Mouse (Mus musculus) hindbrain, postnatal 0 days (tissue): Measurements from ENCODE around the gene Lrrc18. TPM values are rescaled to one million over a fixed set of nuclear protein-coding genes. Genes with fewer than 3 reads are reported as not detected.

Source experiments
- ATAC-seq: fragments of 200-750 bp; cut with Nextera tagmentation; 2 replicates; pipeline ENCODE4 v1.8.0; 2017; ENCODE audit warnings: mild to moderate bottlenecking, moderate TSS enrichment, moderate library complexity
- DNase-seq: peaks from one replicate; pipeline ENCODE4 v3.0.0-alpha.2; 2015; ENCODE audit warnings: low spot score
- H3K27ac ChIP-seq: fragments of 300-500 bp; sonication (generic); 2 replicates; pipeline ENCODE4 v1.5.1; 2014; ENCODE audit warnings: mild to moderate bottlenecking
- H3K27me3 ChIP-seq: fragments of 300-500 bp; sonication (generic); 2 replicates; pipeline ENCODE4 v1.6.1; 2014; ENCODE audit warnings: low read length, mixed read lengths; ENCODE audit not compliant: insufficient read depth
- H3K36me3 ChIP-seq: fragments of 300-500 bp; sonication (generic); 2 replicates; pipeline ENCODE4 v1.6.1; 2014; ENCODE audit warnings: low read length, mixed read lengths; ENCODE audit not compliant: insufficient read depth
- H3K4me1 ChIP-seq: fragments of 300-500 bp; sonication (generic); 2 replicates; pipeline ENCODE4 v1.6.1; 2014; ENCODE audit warnings: antibody characterized with exemption, low read length, mixed read lengths; ENCODE audit not compliant: insufficient read depth
- H3K4me2 ChIP-seq: fragments of 300-500 bp; sonication (generic); 2 replicates; pipeline ENCODE4 v1.6.1; 2014; ENCODE audit warnings: low read depth, mild to moderate bottlenecking, low read length, moderate library complexity, mixed read lengths
- H3K4me3 ChIP-seq: fragments of 300-500 bp; sonication (generic); 2 replicates; pipeline ENCODE4 v1.5.1; 2014; ENCODE audit warnings: low read length
- H3K9ac ChIP-seq: fragments of 300-500 bp; sonication (generic); replicated peaks from 2 replicates; pipeline ENCODE4 v1.6.1; 2014; ENCODE audit warnings: mild to moderate bottlenecking, low read length, moderate library complexity, mixed read lengths
- H3K9me3 ChIP-seq: fragments of 300-500 bp; sonication (generic); 2 replicates; pipeline ENCODE4 v1.6.1; 2016; ENCODE audit warnings: low read length, mixed read lengths
- CTCF ChIP-seq: IDR thresholded peaks from 2 replicates; pipeline ENCODE4 v1.5.1; 2016; ENCODE audit warnings: antibody characterized with exemption, control low read depth, low read depth
- WGBS: fragments of 180-500 bp; shearing (Covaris S2); extraction: QIAGEN DNeasy Blood & Tissue Kit; methylation state at CpG from one replicate; pipeline ENCODE4 v1.1.7; 2014; 5-methylcytosine and 5-hydroxymethylcytosine counted together
- polyA plus RNA-seq: library from polyadenylated mRNA; unstranded; fragments of >200 nt; fragmentation: Nextera tagmentation; extraction: Ambion mirVana; gene quantifications from 2 replicates; pipeline ENCODE4 v1.2.1, GENCODE M21; 2015
- total RNA-seq: library from RNA; depleted of rRNA; stranded (reverse); fragments of >200 nt; gene quantifications from 2 replicates; pipeline ENCODE4 v1.2.3, GENCODE M21; 2014; rRNA removed

Gene Lrrc18
- total and polyA plus RNA-seq, 2 experiments from 2014 or later, result 0.61 to 0.63 TPM

GRCm38 (mm10) chr14:33035386-33035785 lies 44.2 kb downstream of the Lrrc18 start:
- DNase-seq (no peak), ATAC-seq (no peak)
- no peaks in the 10 kb centered on the region for H3K9me3 ChIP-seq
- H3K9ac ChIP-seq, result no peak overlapping the region
- H3K4me2 ChIP-seq, result no peak overlapping the region
- no peaks in the 10 kb centered on the region for H3K36me3 ChIP-seq
- no peak overlapping the region for H3K27ac ChIP-seq
- H3K27me3 ChIP-seq, result no peaks in the 10 kb centered on the region
- 61% methylated on average over 5 of the region's 5 CpGs for WGBS
- TF ChIP-seq CTCF, result no peak
- no peak overlapping the region for H3K4me3 ChIP-seq
- H3K4me1 ChIP-seq, result no peaks in the 10 kb centered on the region

GRCm38 (mm10) chr14:33036811-33037210 lies 45.6 kb downstream of the Lrrc18 start:
- ATAC-seq (no peak), DNase-seq (peak; percentile 28)
- no peak overlapping the region for H3K9ac ChIP-seq
- H3K4me2 ChIP-seq, result no peak overlapping the region
- no peak overlapping the region for H3K27ac ChIP-seq
- H3K36me3 ChIP-seq, result no peaks in the 10 kb centered on the region
- no peaks in the 10 kb centered on the region for H3K9me3 ChIP-seq
- 39% methylated on average over 3 of the region's 3 CpGs for WGBS
- no peaks in the 10 kb centered on the region for H3K27me3 ChIP-seq
- H3K4me3 ChIP-seq, result no peak overlapping the region
- TF ChIP-seq CTCF, result peak; percentile 3; the same call in 1 of the 2 replicates
- no peaks in the 10 kb centered on the region for H3K4me1 ChIP-seq

- TF ChIP-seq CTCF, result no peak
- ATAC-seq, result no peak
- H3K4me3 ChIP-seq, result no peak overlapping the region
- no peak overlapping the region for H3K9ac ChIP-seq
- no peaks in the 10 kb centered on the region for H3K9me3 ChIP-seq
- H3K36me3 ChIP-seq, result no peaks in the 10 kb centered on the region
- no peak for DNase-seq
- no peaks in the 10 kb centered on the region for H3K27me3 ChIP-seq
- no peaks in the 10 kb centered on the region for H3K4me1 ChIP-seq
- 89% methylated on average over 3 of the region's 3 CpGs for WGBS
- H3K4me2 ChIP-seq, result no peak overlapping the region
- H3K27ac ChIP-seq, result no peak overlapping the region
Observed at GRCm38 (mm10) chr14:33045217-33045616, 54.0 kb downstream of the Lrrc18 start.

- DNase-seq (no peak), ATAC-seq (no peak)
- TF ChIP-seq CTCF, result no peak
- Histone ChIP-seq H3K9ac (no peak overlapping the region), H3K4me1 (peaks cover 7% of the 10 kb centered on the region; the same call in 1 of the 2 replicates), H3K36me3 (no peaks in the 10 kb centered on the region), H3K4me2 (no peak overlapping the region), H3K27ac (no peak overlapping the region), H3K4me3 (no peak overlapping the region), H3K27me3 (no peaks in the 10 kb centered on the region), H3K9me3 (no peaks in the 10 kb centered on the region)
- WGBS, result 29% methylated on average over 8 of the region's 8 CpGs
Observed at GRCm38 (mm10) chr14:33053441-33053840, 62.3 kb downstream of the Lrrc18 start.

- Histone ChIP-seq H3K9ac (no peak overlapping the region), H3K4me1 (peaks cover 2% of the 10 kb centered on the region; the same call in 1 of the 2 replicates), H3K27ac (no peak overlapping the region), H3K9me3 (no peaks in the 10 kb centered on the region), H3K4me2 (no peak overlapping the region), H3K4me3 (no peak overlapping the region), H3K36me3 (no peaks in the 10 kb centered on the region), H3K27me3 (no peaks in the 10 kb centered on the region)
- ATAC-seq (no peak), DNase-seq (no peak)
- WGBS, result 90% methylated on average over 7 of the region's 7 CpGs
- TF ChIP-seq CTCF, result no peak
Observed at GRCm38 (mm10) chr14:33058881-33059660, 67.9 kb downstream of the Lrrc18 start.

GRCm38 (mm10) chr14:33062996-33063395 lies 71.8 kb downstream of the Lrrc18 start:
- ATAC-seq, result no peak
- Histone ChIP-seq H3K27ac (no peak overlapping the region), H3K36me3 (no peaks in the 10 kb centered on the region), H3K9me3 (no peaks in the 10 kb centered on the region), H3K4me3 (no peak overlapping the region), H3K4me1 (no peaks in the 10 kb centered on the region), H3K9ac (no peak overlapping the region), H3K27me3 (no peaks in the 10 kb centered on the region), H3K4me2 (no peak overlapping the region)
- 42% methylated on average over 5 of the region's 5 CpGs for WGBS
- DNase-seq, result no peak
- TF ChIP-seq CTCF, result no peak

Other genes with a start within 250 kb of the Lrrc18 start
- gene Tmem273, start 205.4 kb upstream of the Lrrc18 start, total RNA-seq, result 1.2 TPM in 1 of 2 replicates, not detected in the other
- gene Tmem273, start 205.4 kb upstream of the Lrrc18 start, polyA plus RNA-seq, result 0.16 and 0.23 TPM in 2 replicates
- not detected in 2 replicates for gene Fam170b, start 157.4 kb upstream of the Lrrc18 start, total RNA-seq
- gene Fam170b, start 157.4 kb upstream of the Lrrc18 start, polyA plus RNA-seq, result not detected in 2 replicates
- gene Vstm4, start 134.6 kb upstream of the Lrrc18 start, total RNA-seq, result 9.6 and 9.8 TPM in 2 replicates
- 14.8 and 14.9 TPM in 2 replicates for gene Vstm4, start 134.6 kb upstream of the Lrrc18 start, polyA plus RNA-seq
- gene Wdfy4, start 194.1 kb downstream of the Lrrc18 start, total RNA-seq, result 0.43 and 0.89 TPM in 2 replicates
- gene Wdfy4, start 194.1 kb downstream of the Lrrc18 start, polyA plus RNA-seq, result 0.11 and 0.13 TPM in 2 replicates
- 5.0 and 11.8 TPM in 2 replicates for gene Arhgap22, start 222.6 kb downstream of the Lrrc18 start, total RNA-seq
- 4.2 and 4.4 TPM in 2 replicates for gene Arhgap22, start 222.6 kb downstream of the Lrrc18 start, polyA plus RNA-seq